Mouse (Mus musculus) cerebellum, postnatal 25 days (tissue): ENCODE measurements around the gene Gm10217.

ENCODE experiments used
- DNase-seq, 2 experiments: peaks; one replicate each; pipeline ENCODE4 v3.0.0; 2021; ENCODE audit warnings: mixed read lengths in 2 of 2

Gm10217 gene

GRCm38 (mm10) chr8:9863951-9864350, at the start of gene Gm10217:
Gene Gm10217 (plus strand): TSS chr8:9864251.
- no peak for DNase-seq

GRCm38 (mm10) chr8:9824770-9825169, 39.3 kb upstream of the Gm10217 start:
- no peak for DNase-seq

- no peak for DNase-seq
Observed at GRCm38 (mm10) chr8:9840257-9840656, 23.8 kb upstream of the Gm10217 start.

GRCm38 (mm10) chr8:9859286-9859685, 4.8 kb upstream of the Gm10217 start:
- DNase-seq = no peak

- no peak for DNase-seq
Observed at GRCm38 (mm10) chr8:9860539-9861203, 3.4 kb upstream of the Gm10217 start.

- DNase-seq = no peak
Observed at GRCm38 (mm10) chr8:9865150-9865549, 1.1 kb downstream of the Gm10217 start.

GRCm38 (mm10) chr8:9868094-9868493, 4.0 kb downstream of the Gm10217 start:
- DNase-seq = no peak

GRCm38 (mm10) chr8:9876241-9876640, 12.2 kb downstream of the Gm10217 start:
- no peak for DNase-seq

- no peak for DNase-seq
Observed at GRCm38 (mm10) chr8:9879921-9880320, 15.9 kb downstream of the Gm10217 start.

GRCm38 (mm10) chr8:9886714-9887113, 22.7 kb downstream of the Gm10217 start:
- no peak for DNase-seq

GRCm38 (mm10) chr8:9899199-9899598, 35.1 kb downstream of the Gm10217 start:
- no peak for DNase-seq

GRCm38 (mm10) chr8:9899673-9900072, 35.6 kb downstream of the Gm10217 start:
- no peak for DNase-seq
